Mouse (Mus musculus) olfactory bulb, adult 2 months (tissue): ENCODE data around the gene Hfm1.

Experiments used
- CTCF ChIP-seq: fragments of 200-500 bp; IDR thresholded peaks from 2 replicates; pipeline ENCODE4 v1.5.1; 2012; ENCODE audit warnings: low read depth, mild to moderate bottlenecking, low read length, moderate library complexity; ENCODE audit not compliant: insufficient read depth
- POLR2A ChIP-seq: fragments of 200-500 bp; IDR thresholded peaks from 2 replicates; pipeline ENCODE4 v1.6.1; 2012; ENCODE audit warnings: mild to moderate bottlenecking, low read depth, low read length, moderate library complexity; ENCODE audit not compliant: insufficient read depth

- TF ChIP-seq CTCF: no peak
- no peak; the same call in 1 of the 2 replicates for TF ChIP-seq POLR2A
Measured at GRCm38 (mm10) chr5:106964513-106965014, 38.4 kb upstream of the Hfm1 start.
